Mouse (Mus musculus): ENCODE results near the gene Siglec1. TPM values are rescaled to one million over a fixed set of nuclear protein-coding genes. Genes with fewer than 3 reads are reported as not detected.
A peak's percentile ranks its signal among the peaks of the same experiment; 100 is the strongest.

Siglec1 gene
- total and polyA plus RNA-seq, 2 experiments from 2014 or later = 0.28 to 0.99 TPM

DNA sequence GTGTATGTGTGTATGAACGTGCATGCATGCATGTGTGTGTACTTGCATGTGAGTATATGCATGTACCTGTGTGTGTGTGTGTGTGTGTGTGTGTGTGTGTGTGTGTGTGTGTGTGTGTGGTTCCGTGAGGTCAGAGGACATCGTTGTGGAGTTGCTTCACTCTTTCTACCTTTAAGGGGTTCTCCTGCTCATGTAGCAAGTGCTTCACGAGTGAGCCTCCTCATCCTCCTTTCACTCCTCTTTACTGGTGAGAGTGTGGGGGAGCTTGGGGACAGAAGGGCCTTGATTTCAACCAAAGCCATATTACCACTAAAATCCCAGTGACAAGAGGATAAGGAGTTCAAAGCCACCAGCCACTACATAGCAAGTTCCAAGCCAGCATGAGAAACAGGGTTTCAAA lies 10.5 kb upstream of the Siglec1 start:
- no peaks in the 10 kb centered on the region for H3K9me3 ChIP-seq (ENCODE audit: low read length)
- H3K27ac ChIP-seq = no peak overlapping the region
- H3K36me3 ChIP-seq (ENCODE audit: insufficient read depth, low read length) = no peaks in the 10 kb centered on the region
- no peak for TF ChIP-seq CTCF (IDR thresholded peaks at IDR 0.05; ENCODE audit: low read depth)
- no peak overlapping the region for H3K9ac ChIP-seq (replicated peaks; ENCODE audit: low read length)
- H3K4me3 ChIP-seq (ENCODE audit: low read length) = no peak overlapping the region
- no peaks in the 10 kb centered on the region for H3K27me3 ChIP-seq (ENCODE audit: insufficient read depth, low read length)
- DNase-seq (ENCODE audit: low spot score) = no peak
- ATAC-seq = no peak
- H3K4me1 ChIP-seq (ENCODE audit: insufficient read depth, low read length) = no peaks in the 10 kb centered on the region
- H3K4me2 ChIP-seq (ENCODE audit: low read depth, low read length) = no peak overlapping the region
- WGBS = 80% methylated on average over 4 of the region's 4 CpGs

DNA sequence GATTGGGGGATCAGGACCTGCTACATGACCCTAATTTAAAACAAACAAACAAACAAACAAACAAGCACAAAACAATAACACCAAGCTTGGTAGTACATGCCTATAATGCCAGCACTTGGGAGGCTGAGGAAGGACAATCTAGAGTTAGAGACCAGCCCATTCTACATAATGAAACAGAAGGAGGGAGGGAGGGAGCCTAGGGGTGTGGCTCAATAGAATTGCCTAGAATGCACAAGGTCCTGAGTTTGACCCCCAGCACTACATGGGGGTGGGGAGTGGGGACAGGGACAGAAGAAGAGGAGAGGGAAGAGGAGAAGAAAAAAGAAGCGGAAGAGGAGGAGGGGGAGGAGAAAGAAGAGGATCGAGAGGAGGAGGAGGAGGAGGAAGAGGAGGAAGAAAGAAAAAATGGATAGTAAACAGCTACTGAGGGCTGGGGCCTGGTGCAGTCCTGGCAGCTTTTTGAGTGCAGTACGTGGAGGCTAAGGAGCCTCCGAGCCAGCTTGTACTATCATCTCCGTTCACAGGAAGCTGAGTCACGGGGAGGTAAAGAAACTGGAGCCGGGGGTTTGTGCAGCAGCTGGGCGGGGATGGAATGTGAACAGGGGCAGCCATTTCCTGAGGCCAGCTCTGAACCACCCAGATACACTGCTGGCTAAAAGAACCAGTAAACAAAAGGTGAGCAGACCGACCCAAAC lies 9.7 kb upstream of the Siglec1 start:
- DNase-seq (ENCODE audit: low spot score) (peak; percentile 5), ATAC-seq (no peak)
- 23% methylated on average over 9 of the region's 9 CpGs for WGBS
- Histone ChIP-seq H3K4me1 (ENCODE audit: insufficient read depth, low read length) (no peaks in the 10 kb centered on the region), H3K9ac (replicated peaks; ENCODE audit: low read length) (no peak overlapping the region), H3K4me3 (ENCODE audit: low read length) (no peak overlapping the region), H3K27me3 (ENCODE audit: insufficient read depth, low read length) (no peaks in the 10 kb centered on the region), H3K4me2 (ENCODE audit: low read depth, low read length) (no peak overlapping the region), H3K36me3 (ENCODE audit: insufficient read depth, low read length) (no peaks in the 10 kb centered on the region), H3K9me3 (ENCODE audit: low read length) (no peaks in the 10 kb centered on the region), H3K27ac (no peak overlapping the region)
- TF ChIP-seq CTCF (IDR thresholded peaks at IDR 0.05; ENCODE audit: low read depth) = no peak

DNA sequence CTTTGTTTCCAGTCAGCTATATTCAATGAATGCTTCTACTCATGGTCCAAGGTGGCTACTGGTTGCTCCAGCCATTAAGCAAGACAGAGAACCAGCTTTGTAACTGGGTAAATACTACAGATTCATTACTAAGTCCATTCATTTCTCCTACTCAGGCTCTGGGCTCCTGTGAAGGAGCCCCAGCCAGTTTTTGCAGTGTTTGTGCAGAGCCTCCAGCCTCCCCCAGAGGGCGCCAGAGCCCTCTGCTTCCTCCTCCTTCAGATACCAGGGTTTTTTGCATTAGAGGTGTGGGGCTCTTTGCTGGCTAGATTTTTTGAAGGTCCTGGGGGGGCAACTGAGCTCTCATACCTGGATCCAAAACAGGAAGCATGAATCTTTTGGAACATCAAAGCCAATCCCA lies 8.3 kb upstream of the Siglec1 start:
- peak; percentile 71 for ATAC-seq
- Histone ChIP-seq H3K4me1 (ENCODE audit: insufficient read depth, low read length) (no peaks in the 10 kb centered on the region), H3K27ac (no peak overlapping the region), H3K4me2 (ENCODE audit: low read depth, low read length) (no peak overlapping the region), H3K36me3 (ENCODE audit: insufficient read depth, low read length) (no peaks in the 10 kb centered on the region), H3K9ac (replicated peaks; ENCODE audit: low read length) (no peak overlapping the region), H3K27me3 (ENCODE audit: insufficient read depth, low read length) (no peaks in the 10 kb centered on the region), H3K4me3 (ENCODE audit: low read length) (no peak overlapping the region), H3K9me3 (ENCODE audit: low read length) (no peaks in the 10 kb centered on the region)
- TF ChIP-seq CTCF (IDR thresholded peaks at IDR 0.05; ENCODE audit: low read depth) = peak; percentile 86
- 0% methylated on average over 1 of the region's 1 CpGs for WGBS
- DNase-seq (ENCODE audit: low spot score) = peak; percentile 77

DNA sequence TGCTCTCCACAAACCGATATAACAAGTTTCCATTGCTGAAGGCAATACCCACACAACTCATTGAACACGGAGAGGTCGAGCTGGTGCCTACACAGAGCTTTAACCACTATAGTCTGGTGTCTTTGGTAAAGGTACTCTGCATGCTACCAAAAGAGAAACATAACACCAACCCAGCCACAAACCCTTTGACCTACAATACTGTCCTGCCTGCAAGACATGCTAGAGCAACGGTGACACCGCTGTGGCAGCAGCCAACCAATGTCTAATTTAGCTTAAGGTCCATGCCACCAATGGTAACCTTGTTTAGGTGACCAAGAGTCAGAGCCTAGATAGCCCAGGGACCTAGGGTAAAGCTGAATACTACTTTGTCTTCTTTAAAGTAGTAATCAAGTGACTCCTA lies 7.0 kb upstream of the Siglec1 start:
- 94% methylated on average over 5 of the region's 5 CpGs for WGBS
- no peak overlapping the region for H3K4me3 ChIP-seq (ENCODE audit: low read length)
- H3K4me2 ChIP-seq (ENCODE audit: low read depth, low read length) = no peak overlapping the region
- TF ChIP-seq CTCF (IDR thresholded peaks at IDR 0.05; ENCODE audit: low read depth) = no peak
- H3K27me3 ChIP-seq (ENCODE audit: insufficient read depth, low read length) = no peaks in the 10 kb centered on the region
- H3K4me1 ChIP-seq (ENCODE audit: insufficient read depth, low read length) = no peaks in the 10 kb centered on the region
- no peak for DNase-seq (ENCODE audit: low spot score)
- no peak overlapping the region for H3K27ac ChIP-seq
- no peaks in the 10 kb centered on the region for H3K9me3 ChIP-seq (ENCODE audit: low read length)
- no peak overlapping the region for H3K9ac ChIP-seq (replicated peaks; ENCODE audit: low read length)
- H3K36me3 ChIP-seq (ENCODE audit: insufficient read depth, low read length) = no peaks in the 10 kb centered on the region
- no peak for ATAC-seq

DNA sequence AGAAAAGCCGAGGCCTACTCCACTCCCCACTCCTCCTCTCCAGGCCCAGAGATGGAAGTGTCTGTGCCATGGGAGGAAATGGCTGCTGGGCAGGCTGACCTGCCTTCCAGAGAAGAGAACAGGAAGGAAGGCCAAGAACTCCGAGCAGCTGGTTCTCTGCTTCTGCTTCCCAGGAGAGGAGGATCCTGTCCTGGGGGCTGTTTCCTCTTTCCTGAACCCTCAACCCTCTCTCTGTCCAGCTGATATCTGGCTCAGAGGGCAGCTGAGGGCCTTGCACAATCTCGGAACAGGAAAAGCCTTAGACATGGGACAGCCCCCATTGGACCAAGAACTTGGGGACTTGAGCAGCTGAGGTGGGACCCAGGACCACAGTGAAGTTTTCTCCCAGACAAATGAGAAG lies 4.3 kb upstream of the Siglec1 start:
- Histone ChIP-seq H3K4me3 (ENCODE audit: low read length) (no peak overlapping the region), H3K27me3 (ENCODE audit: insufficient read depth, low read length) (no peaks in the 10 kb centered on the region), H3K27ac (no peak overlapping the region), H3K36me3 (ENCODE audit: insufficient read depth, low read length) (no peaks in the 10 kb centered on the region), H3K9me3 (ENCODE audit: low read length) (no peaks in the 10 kb centered on the region), H3K9ac (replicated peaks; ENCODE audit: low read length) (no peak overlapping the region), H3K4me2 (ENCODE audit: low read depth, low read length) (no peak overlapping the region), H3K4me1 (ENCODE audit: insufficient read depth, low read length) (no peaks in the 10 kb centered on the region)
- no peak for DNase-seq (ENCODE audit: low spot score)
- no peak for ATAC-seq
- WGBS = 83% methylated on average over 3 of the region's 3 CpGs
- TF ChIP-seq CTCF (IDR thresholded peaks at IDR 0.05; ENCODE audit: low read depth) = no peak

DNA sequence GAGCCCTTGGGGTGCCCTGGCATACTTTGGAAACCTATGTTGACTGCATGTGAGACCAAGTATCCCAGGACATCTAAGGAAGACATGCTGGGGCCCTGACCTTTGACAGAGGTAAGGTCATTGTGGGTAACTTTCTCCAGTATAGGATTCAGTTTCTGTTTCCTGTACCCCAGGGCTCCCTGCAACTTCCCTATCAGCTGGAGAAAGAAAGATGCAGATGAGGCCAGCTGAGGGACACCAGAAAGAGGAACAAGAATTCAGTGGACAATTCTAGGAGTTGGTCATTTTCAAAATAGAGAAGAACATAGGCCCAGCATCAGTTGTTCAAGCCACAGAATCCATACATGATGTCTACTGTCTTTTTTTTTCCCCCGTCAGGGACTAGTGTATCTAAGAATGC lies 3.1 kb upstream of the Siglec1 start:
- 71% methylated on average over 1 of the region's 1 CpGs for whole genome bisulfite sequencing
- DNase-seq (ENCODE audit: low spot score) (no peak), ATAC-seq (no peak)
- Histone ChIP-seq H3K27me3 (ENCODE audit: insufficient read depth, low read length) (no peaks in the 10 kb centered on the region), H3K27ac (no peak overlapping the region), H3K4me1 (ENCODE audit: insufficient read depth, low read length) (no peaks in the 10 kb centered on the region), H3K4me3 (ENCODE audit: low read length) (no peak overlapping the region), H3K9ac (replicated peaks; ENCODE audit: low read length) (no peak overlapping the region), H3K4me2 (ENCODE audit: low read depth, low read length) (no peak overlapping the region), H3K36me3 (ENCODE audit: insufficient read depth, low read length) (no peaks in the 10 kb centered on the region), H3K9me3 (ENCODE audit: low read length) (no peaks in the 10 kb centered on the region)
- no peak for TF ChIP-seq CTCF (IDR thresholded peaks at IDR 0.05; ENCODE audit: low read depth)

DNA sequence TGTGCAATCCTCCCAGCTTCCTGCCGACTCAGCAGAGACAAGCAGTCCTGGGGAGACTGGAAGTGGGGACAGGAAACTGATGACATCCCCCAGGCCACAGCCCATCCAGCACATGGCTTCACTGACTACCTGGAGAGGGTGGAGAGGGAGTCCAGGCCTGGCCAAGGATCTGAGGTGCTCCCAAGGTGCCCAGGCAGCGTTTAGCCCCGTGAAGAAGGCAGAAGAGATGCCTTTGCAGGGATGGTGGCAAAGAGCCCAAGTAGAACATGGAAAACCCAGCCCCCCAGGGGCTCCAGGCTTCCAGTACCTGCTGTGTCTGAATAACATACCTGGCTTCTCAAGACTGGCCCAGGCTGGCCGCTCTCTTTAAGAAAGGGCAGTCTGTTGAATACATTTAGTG lies 2.0 kb upstream of the Siglec1 start:
- whole genome bisulfite sequencing = 78% methylated on average over 4 of the region's 4 CpGs
- Histone ChIP-seq H3K4me2 (ENCODE audit: low read depth, low read length) (no peak overlapping the region), H3K4me3 (ENCODE audit: low read length) (no peak overlapping the region), H3K9me3 (ENCODE audit: low read length) (no peaks in the 10 kb centered on the region), H3K36me3 (ENCODE audit: insufficient read depth, low read length) (no peaks in the 10 kb centered on the region), H3K27me3 (ENCODE audit: insufficient read depth, low read length) (no peaks in the 10 kb centered on the region), H3K4me1 (ENCODE audit: insufficient read depth, low read length) (no peaks in the 10 kb centered on the region), H3K27ac (no peak overlapping the region), H3K9ac (replicated peaks; ENCODE audit: low read length) (no peak overlapping the region)
- DNase-seq (ENCODE audit: low spot score) (no peak), ATAC-seq (no peak)
- no peak for TF ChIP-seq CTCF (IDR thresholded peaks at IDR 0.05; ENCODE audit: low read depth)

Measured in hindbrain, postnatal 0 days (tissue).